Mouse (Mus musculus): ENCODE results near the gene Fopnl.

The Fopnl gene

GRCm38 (mm10) chr16:14249913-14250312, 67.3 kb downstream of the Fopnl start:
- in situ Hi-C loops (cut with MboI, MseI) = no loop called here

All from regulatory T cell (primary cell).